Mouse (Mus musculus) olfactory bulb, adult 2 months (tissue): ENCODE measurements at regions not wholly inside any gene's neighbourhood (a gene's known extent, or its start where the extent isn't known, plus 50 kb on each side); places are given as distances from the start of the nearest gene placed in this dataset.

Experiments used
- CTCF ChIP-seq: fragments of 200-500 bp; IDR thresholded peaks from 2 replicates; pipeline ENCODE4 v1.5.1; 2012; ENCODE audit warnings: low read depth, mild to moderate bottlenecking, low read length, moderate library complexity; ENCODE audit not compliant: insufficient read depth
- POLR2A ChIP-seq: fragments of 200-500 bp; IDR thresholded peaks from 2 replicates; pipeline ENCODE4 v1.6.1; 2012; ENCODE audit warnings: mild to moderate bottlenecking, low read depth, low read length, moderate library complexity; ENCODE audit not compliant: insufficient read depth

- TF ChIP-seq CTCF (no peak), POLR2A (no peak)
Measured at GRCm38 (mm10) chr11:71439871-71440270, 209.3 kb upstream of the Nlrp1b start.
